Mouse (Mus musculus) liver, postnatal 0 days (tissue): ENCODE measurements around the gene Stra8. TPM values are rescaled to one million over a fixed set of nuclear protein-coding genes. Genes with fewer than 3 reads are reported as not detected.

Source experiments
- ATAC-seq: fragments of 200-750 bp; cut with Nextera tagmentation; 2 replicates; pipeline ENCODE4 v1.8.0; 2017; ENCODE audit warnings: mild to moderate bottlenecking, moderate library complexity
- DNase-seq: peaks from one replicate; pipeline ENCODE4 v3.0.0-alpha.2; 2016
- H3K27ac ChIP-seq: fragments of 300-500 bp; sonication (generic); 2 replicates; pipeline ENCODE4 v1.5.1; 2014; ENCODE audit warnings: antibody characterized with exemption, moderate library complexity, mild to moderate bottlenecking, low read depth
- H3K27me3 ChIP-seq: fragments of 300-500 bp; sonication (generic); 2 replicates; pipeline ENCODE4 v1.6.1; 2014; ENCODE audit warnings: low read length, control low read depth, mixed read lengths; ENCODE audit not compliant: insufficient read depth
- H3K36me3 ChIP-seq: fragments of 300-500 bp; sonication (generic); replicated peaks from 2 replicates; pipeline ENCODE4 v1.6.1; 2014; ENCODE audit warnings: mild to moderate bottlenecking, control low read depth, low read length, moderate library complexity, mixed read lengths; ENCODE audit not compliant: insufficient read depth
- H3K4me1 ChIP-seq: fragments of 300-500 bp; sonication (generic); 2 replicates; pipeline ENCODE4 v1.6.1; 2014; ENCODE audit warnings: antibody characterized with exemption, mild to moderate bottlenecking, control low read depth; ENCODE audit not compliant: insufficient read depth
- H3K4me2 ChIP-seq: fragments of 300-500 bp; sonication (generic); 2 replicates; pipeline ENCODE4 v1.6.1; 2014; ENCODE audit warnings: low read depth, mild to moderate bottlenecking, low read length, moderate library complexity, mixed read lengths
- H3K4me3 ChIP-seq: fragments of 300-500 bp; sonication (generic); 2 replicates; pipeline ENCODE4 v1.5.1; 2014; ENCODE audit warnings: low read depth, low read length
- H3K9ac ChIP-seq: fragments of 300-500 bp; sonication (generic); replicated peaks from 2 replicates; pipeline ENCODE4 v1.6.1; 2014; ENCODE audit warnings: mild to moderate bottlenecking, moderate library complexity
- H3K9me3 ChIP-seq: fragments of 300-500 bp; sonication (generic); 2 replicates; pipeline ENCODE4 v1.6.1; 2016; ENCODE audit warnings: mild to moderate bottlenecking, control low read depth, low read length, mixed read lengths
- CTCF ChIP-seq: sonication (generic); IDR thresholded peaks from 2 replicates; pipeline ENCODE4 v1.5.1; 2016; ENCODE audit warnings: antibody characterized with exemption, low read depth
- EP300 ChIP-seq: IDR thresholded peaks from 2 replicates; pipeline ENCODE4 v1.6.1; 2016; ENCODE audit warnings: antibody characterized with exemption, low read depth, mild to moderate bottlenecking
- WGBS: fragments of 180-500 bp; shearing (Covaris S2); extraction: QIAGEN DNeasy Blood & Tissue Kit; methylation state at CpG from one replicate; pipeline ENCODE4 v1.1.7; 2014; ENCODE audit not compliant: insufficient replicate concordance; 5-methylcytosine and 5-hydroxymethylcytosine counted together
- polyA plus RNA-seq: library from polyadenylated mRNA; unstranded; fragments of >200 nt; fragmentation: Nextera tagmentation; extraction: Ambion mirVana; gene quantifications from 2 replicates; pipeline ENCODE4 v1.2.1, GENCODE M21; 2015

Stra8 gene
- polyA plus RNA-seq, 1 experiment from 2014 or later: not detected

GRCm38 (mm10) chr6:34955862-34956241 is 35.9 kb downstream of the Stra8 start:
- Histone ChIP-seq H3K4me3 (no peak overlapping the region), H3K36me3 (no peaks in the 10 kb centered on the region), H3K27ac (no peak overlapping the region), H3K4me1 (peaks cover 5% of the 10 kb centered on the region; the same call in 1 of the 2 replicates), H3K4me2 (peak overlapping the region; percentile 54; the same call in 1 of the 2 replicates), H3K9ac (no peak overlapping the region), H3K9me3 (no peaks in the 10 kb centered on the region), H3K27me3 (no peaks in the 10 kb centered on the region)
- 38% methylated on average over 8 of the region's 8 CpGs for WGBS
- DNase-seq (no peak), ATAC-seq (no peak)
- TF ChIP-seq CTCF (no peak), EP300 (no peak)

DNA sequence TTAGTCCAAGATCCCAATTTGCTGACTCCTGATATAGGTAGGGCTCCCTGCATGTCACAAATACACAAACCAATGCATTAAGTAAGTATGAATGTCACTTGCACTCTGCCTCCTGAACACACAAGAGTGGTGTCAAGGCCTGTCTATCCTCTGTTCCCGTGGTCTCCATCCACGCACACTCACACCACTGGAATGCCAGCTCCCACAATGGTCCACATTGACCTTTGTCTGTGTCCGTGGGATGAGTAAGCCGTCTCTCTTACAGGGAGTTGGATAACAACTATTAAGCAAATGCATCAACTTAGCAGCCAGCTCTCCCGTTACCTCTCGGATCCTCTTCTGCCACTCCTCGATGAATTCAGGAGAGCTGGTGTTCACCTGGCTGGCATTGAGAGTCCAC is 39.2 kb downstream of the Stra8 start:
- H3K4me3 ChIP-seq: no peak overlapping the region
- H3K27me3 ChIP-seq: no peaks in the 10 kb centered on the region
- no peak overlapping the region for H3K27ac ChIP-seq
- no peak overlapping the region for H3K9ac ChIP-seq
- 83% methylated on average over 7 of the region's 7 CpGs for WGBS
- DNase-seq (no peak), ATAC-seq (no peak)
- H3K4me1 ChIP-seq: peaks cover 5% of the 10 kb centered on the region; the same call in 1 of the 2 replicates
- TF ChIP-seq EP300: no peak
- TF ChIP-seq CTCF: no peak
- H3K36me3 ChIP-seq: no peaks in the 10 kb centered on the region
- no peaks in the 10 kb centered on the region for H3K9me3 ChIP-seq
- H3K4me2 ChIP-seq: no peak overlapping the region

DNA sequence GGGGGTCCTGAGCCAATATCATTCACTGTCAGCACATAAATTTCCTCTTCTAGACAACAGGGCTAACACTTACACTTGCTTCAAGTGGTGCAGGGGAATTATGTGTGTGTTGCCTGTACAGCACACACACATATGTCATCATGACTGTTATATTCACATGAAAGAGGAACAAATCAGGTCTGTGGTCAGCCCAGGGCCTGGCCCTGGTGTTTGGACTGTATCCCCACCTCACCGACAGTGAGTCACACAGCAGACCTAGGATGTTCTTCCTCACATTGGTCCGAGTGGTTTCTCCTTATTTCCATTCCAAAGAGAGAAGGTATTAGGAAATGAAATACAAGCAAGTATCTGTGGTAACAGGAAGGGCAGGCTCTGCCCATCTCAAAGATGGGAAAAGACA is 44.6 kb downstream of the Stra8 start:
- Histone ChIP-seq H3K36me3 (no peaks in the 10 kb centered on the region), H3K9ac (no peak overlapping the region), H3K27ac (no peak overlapping the region), H3K4me1 (no peaks in the 10 kb centered on the region), H3K27me3 (no peaks in the 10 kb centered on the region), H3K4me3 (no peak overlapping the region), H3K4me2 (no peak overlapping the region), H3K9me3 (no peaks in the 10 kb centered on the region)
- DNase-seq (no peak), ATAC-seq (no peak)
- TF ChIP-seq CTCF (no peak), EP300 (no peak)
- 46% methylated on average over 2 of the region's 2 CpGs for WGBS

DNA sequence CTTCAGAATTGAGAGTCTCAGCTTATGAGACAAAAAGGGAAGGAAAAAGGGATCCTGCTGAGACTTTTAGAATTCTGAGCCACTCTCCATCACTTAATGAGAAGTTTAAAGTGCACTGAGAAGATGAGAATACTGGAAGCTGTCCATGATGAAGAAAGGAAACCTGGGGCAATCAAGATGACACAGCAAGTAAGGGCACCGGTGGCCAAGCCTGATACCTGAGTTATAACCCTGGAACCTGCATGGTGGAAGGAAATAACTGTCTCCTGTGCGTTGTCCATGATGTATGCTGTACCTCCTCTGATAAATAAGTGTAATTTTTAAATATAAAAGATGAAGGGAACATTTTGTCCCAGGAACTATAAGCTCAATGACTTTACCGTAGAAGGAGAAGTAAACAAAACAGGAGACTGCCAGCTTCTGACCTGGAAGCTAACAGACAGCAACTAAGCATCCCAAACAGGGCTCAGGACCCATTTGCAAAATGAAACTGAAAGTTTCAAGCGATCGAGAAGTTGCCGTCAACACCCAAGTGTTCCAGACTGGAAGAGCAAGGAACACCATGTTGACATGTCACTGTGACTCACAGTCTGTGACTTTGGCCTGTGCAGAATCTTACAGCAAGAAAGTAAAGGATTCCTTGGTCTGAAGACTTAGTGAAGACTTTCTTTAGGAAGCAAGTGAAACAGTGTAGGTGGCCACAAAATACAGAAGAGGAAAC is 46.0 kb downstream of the Stra8 start:
- Histone ChIP-seq H3K4me3 (no peak overlapping the region), H3K4me2 (no peak overlapping the region), H3K27ac (no peak overlapping the region), H3K4me1 (no peaks in the 10 kb centered on the region), H3K9ac (no peak overlapping the region), H3K36me3 (no peaks in the 10 kb centered on the region), H3K27me3 (no peaks in the 10 kb centered on the region), H3K9me3 (no peaks in the 10 kb centered on the region)
- ATAC-seq (no peak), DNase-seq (no peak)
- TF ChIP-seq CTCF (no peak), EP300 (no peak)
- 70% methylated on average over 6 of the region's 6 CpGs for whole genome bisulfite sequencing

- Histone ChIP-seq H3K9me3 (no peaks in the 10 kb centered on the region), H3K4me1 (no peaks in the 10 kb centered on the region), H3K27ac (no peak overlapping the region), H3K27me3 (no peaks in the 10 kb centered on the region), H3K9ac (no peak overlapping the region), H3K36me3 (no peaks in the 10 kb centered on the region), H3K4me3 (no peak overlapping the region), H3K4me2 (no peak overlapping the region)
- WGBS: 66% methylated on average over 3 of the region's 3 CpGs
- DNase-seq: no peak
- ATAC-seq: no peak
- TF ChIP-seq CTCF: no peak
- TF ChIP-seq EP300: no peak
These were observed 51.2 kb downstream of the Stra8 start for GRCm38 (mm10) chr6:34971181-34971580.

GRCm38 (mm10) chr6:34979291-34979690 is 59.3 kb downstream of the Stra8 start:
- no peak for DNase-seq
- Histone ChIP-seq H3K4me1 (no peaks in the 10 kb centered on the region), H3K27me3 (no peaks in the 10 kb centered on the region), H3K4me2 (no peak overlapping the region), H3K36me3 (no peaks in the 10 kb centered on the region), H3K27ac (no peak overlapping the region), H3K9ac (no peak overlapping the region), H3K9me3 (no peaks in the 10 kb centered on the region), H3K4me3 (no peak overlapping the region)
- TF ChIP-seq EP300 (no peak), CTCF (no peak)
- ATAC-seq: no peak
- 80% methylated on average over 3 of the region's 3 CpGs for WGBS

DNA sequence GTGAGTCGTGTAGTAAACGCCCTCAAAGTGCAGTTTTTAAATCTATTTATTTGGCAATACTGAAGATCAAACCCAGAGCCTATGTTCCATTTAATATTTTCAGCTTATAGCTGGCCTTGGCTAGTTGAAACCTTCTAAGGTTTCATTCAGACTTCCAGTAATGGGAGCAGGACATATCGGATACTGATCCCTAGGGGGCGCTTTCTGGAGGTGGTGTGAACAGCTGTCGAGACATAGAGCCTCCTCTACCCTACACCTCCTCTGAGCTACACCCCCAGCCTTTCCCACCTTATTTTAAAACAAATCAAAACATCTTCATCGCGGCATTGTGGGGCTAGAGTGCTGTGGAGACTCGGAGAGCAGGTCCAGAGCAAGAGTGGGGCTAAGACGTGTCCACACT is 60.7 kb downstream of the Stra8 start:
- H3K4me3 ChIP-seq: no peak overlapping the region
- DNase-seq (no peak), ATAC-seq (no peak)
- H3K27ac ChIP-seq: no peak overlapping the region
- H3K4me1 ChIP-seq: no peaks in the 10 kb centered on the region
- H3K27me3 ChIP-seq: no peaks in the 10 kb centered on the region
- 60% methylated on average over 9 of the region's 9 CpGs for WGBS
- no peaks in the 10 kb centered on the region for H3K9me3 ChIP-seq
- no peaks in the 10 kb centered on the region for H3K36me3 ChIP-seq
- no peak overlapping the region for H3K9ac ChIP-seq
- no peak overlapping the region for H3K4me2 ChIP-seq
- TF ChIP-seq CTCF (peak; percentile 20; the same call in 1 of the 2 replicates), EP300 (no peak)
